28 mouse cellular contexts compared by ENCODE assay signal in genomic region chr1:149846655-149847054, GRCm38 (mm10).
DNase-seq lines count a peak whose midpoint lies in the region; ATAC-seq and TF ChIP-seq lines count a peak whose summit lies in the region.
"Had no signal": no experiment of that assay in that cellular context is flagged by ENCODE, and none has a peak within 500 bp of the region (broad histone marks: within the 10 kb centered on the region; RNA-seq: fewer than 3 reads in every experiment).

No protein-coding gene starts in this region.

- peak overlapping the region; percentile 30 for H3K4me2 ChIP-seq in heart, embryonic 12.5 days
- no peak overlapping the region for H3K4me2 ChIP-seq in intestine, embryonic 14.5 days (ENCODE audit: low read length)
- no peak overlapping the region for H3K4me2 ChIP-seq in intestine, embryonic 15.5 days (replicated peaks)
- no peak overlapping the region for H3K4me2 ChIP-seq in midbrain, embryonic 15.5 days
- H3K4me2 ChIP-seq: embryonic facial prominence, embryonic 12.5 days; forebrain, embryonic 13.5 days; hindbrain, embryonic 14.5 days; limb, embryonic 13.5 days; liver, embryonic 12.5 days had no signal

- WGBS in heart, embryonic 12.5 days, result 18% methylated on average over 6 of the region's 6 CpGs
- WGBS in heart, adult 2 months, result 10% methylated on average over 6 of the region's 6 CpGs
- 28% methylated on average over 6 of the region's 6 CpGs for WGBS in intestine, embryonic 14.5 days
- WGBS in intestine, embryonic 15.5 days, result 39% methylated on average over 6 of the region's 6 CpGs
- 81% methylated on average over 6 of the region's 6 CpGs for WGBS in midbrain, embryonic 15.5 days

- H3K4me1 ChIP-seq in heart, embryonic 12.5 days (replicated peaks), result peaks cover 3% of the 10 kb centered on the region
- peaks cover 1% of the 10 kb centered on the region; the same call in 1 of the 2 replicates for H3K4me1 ChIP-seq in heart, adult 2 months (ENCODE audit: control insufficient read depth, insufficient read depth, low read length)
- peaks cover 4% of the 10 kb centered on the region; the same call in 1 of the 2 replicates for H3K4me1 ChIP-seq in intestine, embryonic 14.5 days (replicated peaks; ENCODE audit: control insufficient read depth, insufficient read depth, low read length)
- H3K4me1 ChIP-seq in intestine, embryonic 15.5 days (replicated peaks), result no peaks in the 10 kb centered on the region
- no peaks in the 10 kb centered on the region for H3K4me1 ChIP-seq in midbrain, embryonic 15.5 days
- H3K4me1 ChIP-seq: embryonic facial prominence, embryonic 12.5 days; forebrain, embryonic 13.5 days; limb, embryonic 13.5 days; liver, embryonic 12.5 days had no signal

- H3K27me3 ChIP-seq in heart, embryonic 12.5 days (replicated peaks), result no peaks in the 10 kb centered on the region
- no peaks in the 10 kb centered on the region for H3K27me3 ChIP-seq in heart, adult 2 months (ENCODE audit: control insufficient read depth, insufficient read depth, low read length)
- no peaks in the 10 kb centered on the region for H3K27me3 ChIP-seq in intestine, embryonic 14.5 days (replicated peaks; ENCODE audit: control insufficient read depth, insufficient read depth, low read length)
- no peaks in the 10 kb centered on the region for H3K27me3 ChIP-seq in intestine, embryonic 15.5 days (replicated peaks)
- H3K27me3 ChIP-seq in midbrain, embryonic 15.5 days (replicated peaks), result no peaks in the 10 kb centered on the region
- H3K27me3 ChIP-seq: CH12.LX; embryonic facial prominence, embryonic 12.5 days; forebrain, embryonic 13.5 days; limb, embryonic 13.5 days; liver, embryonic 12.5 days had no signal

- H3K9ac ChIP-seq in heart, embryonic 12.5 days, result no peak overlapping the region
- H3K9ac ChIP-seq in heart, adult 2 months (ENCODE audit: low read depth, low read length), result no peak overlapping the region
- no peak overlapping the region for H3K9ac ChIP-seq in intestine, embryonic 14.5 days (ENCODE audit: low read length)
- no peak overlapping the region for H3K9ac ChIP-seq in intestine, embryonic 15.5 days
- H3K9ac ChIP-seq in midbrain, embryonic 15.5 days, result no peak overlapping the region
- H3K9ac ChIP-seq: embryonic facial prominence, embryonic 12.5 days; forebrain, embryonic 13.5 days; hindbrain, embryonic 14.5 days; limb, embryonic 13.5 days; liver, embryonic 12.5 days had no signal

- no peaks in the 10 kb centered on the region for H3K36me3 ChIP-seq in heart, embryonic 12.5 days
- H3K36me3 ChIP-seq in heart, adult 2 months (ENCODE audit: control insufficient read depth, insufficient read depth, low read length), result no peaks in the 10 kb centered on the region
- 0 out of 2 replicates have a peak, but pooled peaks cover 4% of the 10 kb centered on the region for H3K36me3 ChIP-seq in intestine, embryonic 14.5 days (ENCODE audit: control insufficient read depth, insufficient read depth, low read length)
- H3K36me3 ChIP-seq in intestine, embryonic 15.5 days, result no peaks in the 10 kb centered on the region
- no peaks in the 10 kb centered on the region for H3K36me3 ChIP-seq in midbrain, embryonic 15.5 days (replicated peaks)
- H3K36me3 ChIP-seq: embryonic facial prominence, embryonic 12.5 days; G1E; limb, embryonic 13.5 days had no signal

- H3K27ac ChIP-seq in heart, embryonic 12.5 days (ENCODE audit: poor library complexity, severe bottlenecking), result peak overlapping the region; percentile 52; the same call in 1 of the 2 replicates
- H3K27ac ChIP-seq in heart, adult 2 months, result no peak overlapping the region
- 0 out of 2 replicates have a peak overlapping the region, but pooled peaks have one; percentile 45 for H3K27ac ChIP-seq in intestine, embryonic 14.5 days (ENCODE audit: low read depth)
- H3K27ac ChIP-seq in intestine, embryonic 15.5 days, result no peak overlapping the region
- no peak overlapping the region for H3K27ac ChIP-seq in midbrain, embryonic 15.5 days
- H3K27ac ChIP-seq: embryonic facial prominence, embryonic 12.5 days; forebrain, embryonic 13.5 days; hindbrain, embryonic 14.5 days; limb, embryonic 13.5 days; liver, embryonic 12.5 days had no signal

- TF ChIP-seq EP300 in heart, adult 2 months (IDR thresholded peaks at IDR 0.05; ENCODE audit: insufficient read depth, low read depth, low read length), result no peak

- H3K4me3 ChIP-seq in heart, embryonic 12.5 days, result no peak overlapping the region
- no peak overlapping the region for H3K4me3 ChIP-seq in heart, adult 2 months
- H3K4me3 ChIP-seq in intestine, embryonic 14.5 days (ENCODE audit: low read depth, low read length), result no peak overlapping the region
- no peak overlapping the region for H3K4me3 ChIP-seq in intestine, embryonic 15.5 days (replicated peaks)
- no peak overlapping the region for H3K4me3 ChIP-seq in midbrain, embryonic 15.5 days
- H3K4me3 ChIP-seq: embryonic facial prominence, embryonic 12.5 days; erythroblast, embryonic 14.5 days; forebrain, embryonic 13.5 days; limb, embryonic 13.5 days; liver, embryonic 12.5 days had no signal

- intact Hi-C loops in heart, adult 2 months (cut with DNase I), result no loop called here

- TF ChIP-seq CTCF in heart, adult 2 months (IDR thresholded peaks at IDR 0.05), result no peak

- no peak for TF ChIP-seq POLR2A in heart, adult 2 months (IDR thresholded peaks at IDR 0.05; ENCODE audit: insufficient read depth, low read depth, low read length)

- H3K79me2 ChIP-seq in heart, adult 2 months (replicated peaks; ENCODE audit: control insufficient read depth, insufficient read depth, low read length), result no peaks in the 10 kb centered on the region

- ATAC-seq in heart, embryonic 12.5 days (ENCODE audit: insufficient number of reproducible peaks, low FRiP score), result peak; percentile 55
- ATAC-seq in intestine, embryonic 14.5 days (replicated peaks; ENCODE audit: low FRiP score, low TSS enrichment, low read depth), result no peak
- no peak for ATAC-seq in intestine, embryonic 15.5 days
- no peak for ATAC-seq in midbrain, embryonic 15.5 days (replicated peaks)
- ATAC-seq: activated CD4-positive, CD25-positive, alpha-beta regulatory T cell, adult 4 months; forebrain, embryonic 13.5 days; inflammation-experienced regulatory T-cells, adult 6 months; liver, embryonic 12.5 days had no signal

- DNase-seq in heart, adult 2 months, result no peak
- DNase-seq in intestine, embryonic 14.5 days (ENCODE audit: low spot score), result no peak
- peak; percentile 84 for DNase-seq in 3T3-L1 (ENCODE audit: low read depth, low spot score)
- peak; percentile 74 for DNase-seq in fibroblast of lung, adult 2 months (ENCODE audit: low read depth)
- no peak for DNase-seq in neural tube, embryonic 10.5 days (ENCODE audit: extremely low spot score, low spot score)
- DNase-seq: adrenal gland, postnatal 10 days; cerebellum, adult 18-20 months; cerebellum, postnatal 14 days; heart, postnatal 14 days; kidney, adult 9 months; kidney, postnatal 4 days; lung, adult 18-20 months; lung, postnatal 4 days; midbrain, embryonic 14.5 days; thymus, postnatal 14 days had no signal

- H3K9me3 ChIP-seq in heart, embryonic 12.5 days (replicated peaks), result no peaks in the 10 kb centered on the region
- no peaks in the 10 kb centered on the region for H3K9me3 ChIP-seq in intestine, embryonic 14.5 days (ENCODE audit: control insufficient read depth, low read length)
- no peaks in the 10 kb centered on the region for H3K9me3 ChIP-seq in intestine, embryonic 15.5 days
- H3K9me3 ChIP-seq in midbrain, embryonic 15.5 days, result no peaks in the 10 kb centered on the region
- H3K9me3 ChIP-seq: embryonic facial prominence, embryonic 12.5 days; forebrain, embryonic 13.5 days; limb, embryonic 13.5 days; liver, embryonic 12.5 days had no signal

Comparison
In these comparisons a context has a peak if more than half of its experiments do, and no peak if none do; other contexts are left out.
1. H3K27ac ChIP-seq: peak in heart, embryonic 12.5 days (single experiment) and intestine, embryonic 14.5 days (single experiment); none in heart, adult 2 months (single experiment), intestine, embryonic 15.5 days (single experiment) and midbrain, embryonic 15.5 days (single experiment).
2. DNase-seq: peak in 3T3-L1 (single experiment) and fibroblast of lung, adult 2 months (single experiment); none in heart, adult 2 months (0 of 2), intestine, embryonic 14.5 days (single experiment) and neural tube, embryonic 10.5 days (single experiment).